ENCODE assay signal across 14 mouse cellular contexts in genomic region chr3:86093907-86094306, GRCm38 (mm10). TPM values are rescaled to one million over a fixed set of nuclear protein-coding genes. Genes with fewer than 3 reads are reported as not detected.
A peak's percentile ranks its signal among the peaks of the same experiment; 100 is the strongest.
DNase-seq lines count a peak whose midpoint lies in the region; ATAC-seq and TF ChIP-seq lines count a peak whose summit lies in the region.
"Had no signal": no experiment of that assay in that cellular context is flagged by ENCODE, and none has a peak within 500 bp of the region (broad histone marks: within the 10 kb centered on the region; RNA-seq: fewer than 3 reads in every experiment).

No protein-coding gene starts in this region.

- no peak overlapping the region for H3K4me3 ChIP-seq in kidney, embryonic 16.5 days (ENCODE audit: low read length)
- no peak overlapping the region for H3K4me3 ChIP-seq in embryonic facial prominence, embryonic 14.5 days (ENCODE audit: low read depth, low read length)
- no peak overlapping the region for H3K4me3 ChIP-seq in hindbrain, embryonic 16.5 days (ENCODE audit: low read length)
- no peak overlapping the region for H3K4me3 ChIP-seq in midbrain, postnatal 0 days (ENCODE audit: low read depth, low read length)
- H3K4me3 ChIP-seq: layer of hippocampus, adult 2 months; lung, embryonic 15.5 days; myocyte had no signal

- peaks cover 16% of the 10 kb centered on the region for H3K36me3 ChIP-seq in kidney, embryonic 16.5 days (ENCODE audit: insufficient read depth, low read length)
- H3K36me3 ChIP-seq in embryonic facial prominence, embryonic 14.5 days (ENCODE audit: control insufficient read depth, insufficient read depth, low read length): peaks cover 20% of the 10 kb centered on the region
- H3K36me3 ChIP-seq in hindbrain, embryonic 16.5 days (ENCODE audit: control insufficient read depth, insufficient read depth, low read length): no peaks in the 10 kb centered on the region
- no peaks in the 10 kb centered on the region; the same call in 1 of the 2 replicates for H3K36me3 ChIP-seq in midbrain, postnatal 0 days (ENCODE audit: insufficient read depth, low read length)
- H3K36me3 ChIP-seq: G1E had no signal

- peaks cover 11% of the 10 kb centered on the region for H3K4me1 ChIP-seq in kidney, embryonic 16.5 days (ENCODE audit: insufficient read depth, low read length)
- H3K4me1 ChIP-seq in embryonic facial prominence, embryonic 14.5 days (ENCODE audit: control insufficient read depth, insufficient read depth, low read length): peaks cover 10% of the 10 kb centered on the region; the same call in 1 of the 2 replicates
- peaks cover 9% of the 10 kb centered on the region for H3K4me1 ChIP-seq in hindbrain, embryonic 16.5 days (ENCODE audit: control insufficient read depth, insufficient read depth, low read depth, low read length)
- H3K4me1 ChIP-seq in midbrain, postnatal 0 days (ENCODE audit: insufficient read depth, low read length): 0 out of 2 replicates have a peak, but pooled peaks cover 4% of the 10 kb centered on the region
- H3K4me1 ChIP-seq: lung, embryonic 15.5 days had no signal

- no peak overlapping the region for H3K9ac ChIP-seq in kidney, embryonic 16.5 days (replicated peaks; ENCODE audit: low read length)
- no peak overlapping the region for H3K9ac ChIP-seq in embryonic facial prominence, embryonic 14.5 days (ENCODE audit: low read depth, low read length)
- no peak overlapping the region for H3K9ac ChIP-seq in hindbrain, embryonic 16.5 days (ENCODE audit: low read depth, low read length)
- no peak overlapping the region for H3K9ac ChIP-seq in midbrain, postnatal 0 days (replicated peaks; ENCODE audit: low read length, poor library complexity, severe bottlenecking)
- H3K9ac ChIP-seq: lung, embryonic 15.5 days had no signal

- H3K4me2 ChIP-seq in kidney, embryonic 16.5 days (replicated peaks; ENCODE audit: low read depth, low read length): no peak overlapping the region
- H3K4me2 ChIP-seq in embryonic facial prominence, embryonic 14.5 days (ENCODE audit: low read depth, low read length): no peak overlapping the region
- H3K4me2 ChIP-seq in hindbrain, embryonic 16.5 days (ENCODE audit: low read length): no peak overlapping the region
- H3K4me2 ChIP-seq in midbrain, postnatal 0 days (ENCODE audit: low read depth, low read length, poor library complexity, severe bottlenecking): no peak overlapping the region
- H3K4me2 ChIP-seq: lung, embryonic 15.5 days had no signal

- no peaks in the 10 kb centered on the region for H3K9me3 ChIP-seq in kidney, embryonic 16.5 days (ENCODE audit: low read length)
- H3K9me3 ChIP-seq in embryonic facial prominence, embryonic 14.5 days (ENCODE audit: control insufficient read depth, low read length): 0 out of 2 replicates have a peak, but pooled peaks cover 4% of the 10 kb centered on the region
- no peaks in the 10 kb centered on the region for H3K9me3 ChIP-seq in hindbrain, embryonic 16.5 days (ENCODE audit: control insufficient read depth, low read length)
- no peaks in the 10 kb centered on the region for H3K9me3 ChIP-seq in midbrain, postnatal 0 days (ENCODE audit: low read length)
- H3K9me3 ChIP-seq: G1E; lung, embryonic 15.5 days had no signal

- H3K27ac ChIP-seq in kidney, embryonic 16.5 days (ENCODE audit: low read length): peak overlapping the region; percentile 55; the same call in 1 of the 2 replicates
- peak overlapping the region; percentile 77 for H3K27ac ChIP-seq in embryonic facial prominence, embryonic 14.5 days (replicated peaks; ENCODE audit: low read depth, low read length)
- H3K27ac ChIP-seq in hindbrain, embryonic 16.5 days (ENCODE audit: low read depth, low read length): peak overlapping the region; percentile 61; the same call in 1 of the 2 replicates
- H3K27ac ChIP-seq in midbrain, postnatal 0 days (ENCODE audit: low read depth, low read length): peak overlapping the region; percentile 51; the same call in 1 of the 2 replicates
- H3K27ac ChIP-seq: layer of hippocampus, adult 2 months; lung, embryonic 15.5 days had no signal

- no peak for TF ChIP-seq CTCF in midbrain, postnatal 0 days (IDR thresholded peaks at IDR 0.05)

- DNase-seq in kidney, postnatal 10 days: no peak
- no peak for DNase-seq in embryonic facial prominence, embryonic 14.5 days (ENCODE audit: low spot score)
- no peak for DNase-seq in midbrain, postnatal 0 days (ENCODE audit: low spot score)
- DNase-seq in cerebellum, adult 9-11 months: no peak
- no peak for DNase-seq in adrenal gland, postnatal 25 days
- DNase-seq: cerebellum, adult 11-12 months; right cerebral cortex, postnatal 4 days; thymus, adult 2 months had no signal

- WGBS in kidney, embryonic 16.5 days: 70% methylated on average over 5 of the region's 5 CpGs
- 47% methylated on average over 5 of the region's 5 CpGs for WGBS in embryonic facial prominence, embryonic 14.5 days
- 60% methylated on average over 5 of the region's 5 CpGs for WGBS in hindbrain, embryonic 16.5 days
- 53% methylated on average over 5 of the region's 5 CpGs for WGBS in midbrain, postnatal 0 days

- H3K27me3 ChIP-seq in kidney, embryonic 16.5 days (ENCODE audit: insufficient read depth, low read length): no peaks in the 10 kb centered on the region
- H3K27me3 ChIP-seq in embryonic facial prominence, embryonic 14.5 days (replicated peaks; ENCODE audit: control insufficient read depth, insufficient read depth, low read length): no peaks in the 10 kb centered on the region
- no peaks in the 10 kb centered on the region for H3K27me3 ChIP-seq in hindbrain, embryonic 16.5 days (replicated peaks; ENCODE audit: control insufficient read depth, insufficient read depth, low read length)
- H3K27me3 ChIP-seq in midbrain, postnatal 0 days (ENCODE audit: insufficient read depth, low read length): no peaks in the 10 kb centered on the region
- H3K27me3 ChIP-seq: lung, embryonic 15.5 days had no signal

- no peak for ATAC-seq in kidney, embryonic 16.5 days (ENCODE audit: low FRiP score, low TSS enrichment)
- no peak for ATAC-seq in embryonic facial prominence, embryonic 14.5 days (ENCODE audit: low read depth)
- ATAC-seq in hindbrain, embryonic 16.5 days: no peak
- no peak for ATAC-seq in midbrain, postnatal 0 days (ENCODE audit: low FRiP score)

RNA-seq across cellular contexts. Expression of gene Rps3a1, which starts 48.6 kb away (rescaled TPM):
- polyA plus RNA-seq in kidney, embryonic 16.5 days (2015; fragmentation: Nextera tagmentation; extraction: Ambion mirVana): 1,116 and 1,127 TPM in 2 replicates
- 1,488 and 1,507 TPM in 2 replicates for polyA plus RNA-seq in embryonic facial prominence, embryonic 14.5 days (2014; fragmentation: Nextera tagmentation; extraction: Ambion mirVana)
- polyA plus RNA-seq in hindbrain, embryonic 16.5 days (2015; fragmentation: Nextera tagmentation; extraction: Ambion mirVana): 502 and 513 TPM in 2 replicates
- 418 and 476 TPM in 2 replicates for total RNA-seq in midbrain, postnatal 0 days (2014; rRNA removed)
- 512 and 566 TPM in 2 replicates for polyA plus RNA-seq in midbrain, postnatal 0 days (2015; fragmentation: Nextera tagmentation; extraction: Ambion mirVana)
- total RNA-seq in adrenal gland, postnatal 25 days (2021): 721 and 784 TPM in 2 replicates
